Mouse (Mus musculus): ENCODE measurements around the gene Popdc3.
"Not testable (repeated sequence)": the region's sequence is repeated elsewhere in the genome, so short reads cannot be mapped to it uniquely, and the experiment has no call there.

DNA sequence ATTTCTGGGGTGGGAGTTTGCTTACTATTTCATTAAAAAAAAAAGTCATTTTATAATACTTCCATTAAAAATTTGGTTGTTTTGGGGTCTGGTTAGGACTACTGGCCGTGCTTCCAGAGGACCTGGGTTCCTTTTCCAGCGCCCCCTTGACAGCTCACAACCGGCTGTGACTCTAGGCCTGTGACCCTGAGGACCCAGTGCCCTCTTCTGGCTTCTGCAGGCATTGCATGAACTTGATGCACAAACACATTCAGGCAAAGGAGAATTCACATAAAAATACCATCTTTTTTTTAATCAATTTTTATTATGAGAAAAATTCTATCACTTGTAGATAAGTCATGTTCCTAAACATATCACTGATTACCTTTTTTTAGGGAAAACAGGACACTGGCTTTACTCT, 170.2 kb downstream of the Popdc3 start:
- not testable (repeated sequence) for TF ChIP-seq POLR2A, CTCF (IDR thresholded peaks at IDR 0.05; ENCODE audit: insufficient read depth, low read depth, low read length)

Data from olfactory bulb, adult 2 months (tissue).